Comparison of ENCODE assay signal across 8 mouse cellular contexts in genomic region chr5:123117257-123117656, GRCm38 (mm10). TPM values are rescaled to one million over a fixed set of nuclear protein-coding genes. Genes with fewer than 3 reads are reported as not detected.
DNase-seq lines count a peak whose midpoint lies in the region; ATAC-seq and TF ChIP-seq lines count a peak whose summit lies in the region.

No protein-coding gene starts in this region.

- H3K4me1 ChIP-seq in lung, postnatal 0 days (ENCODE audit: insufficient read depth, low read depth, low read length) = no peaks in the 10 kb centered on the region

- no peaks in the 10 kb centered on the region for H3K9me3 ChIP-seq in lung, postnatal 0 days (ENCODE audit: low read length)

- no peaks in the 10 kb centered on the region for H3K79me3 ChIP-seq in C2C12 (ENCODE audit: low read depth)

- peak; percentile 88 for DNase-seq in NIH3T3 (ENCODE audit: low read depth)
- peak; percentile 59 to 82 for DNase-seq in cerebellum, postnatal 4 days (ENCODE audit: low spot score in 2 of 2)
- peak; percentile 70 to 77 for DNase-seq in gastrocnemius, postnatal 4 days (ENCODE audit: low spot score in 2 of 2)
- DNase-seq in kidney, postnatal 10 days = peak; percentile 92
- DNase-seq in lung, postnatal 0 days (ENCODE audit: low spot score) = peak; percentile 90
- DNase-seq in right cerebral cortex, postnatal 25 days = peak; percentile 54

- peak overlapping the region; percentile 4; the same call in 1 of the 2 replicates for H3K4me2 ChIP-seq in lung, postnatal 0 days (replicated peaks; ENCODE audit: low read depth, low read length)

- no peak overlapping the region for H3K9ac ChIP-seq in lung, postnatal 0 days (replicated peaks; ENCODE audit: low read depth)

- TF ChIP-seq EP300 in lung, postnatal 0 days (IDR thresholded peaks at IDR 0.05) = no peak

- no peak overlapping the region for H3K4me3 ChIP-seq in C2C12 (ENCODE audit: insufficient read depth, poor library complexity, severe bottlenecking)
- no peak overlapping the region for H3K4me3 ChIP-seq in lung, postnatal 0 days (ENCODE audit: low read depth, low read length)

- H3K27me3 ChIP-seq in C2C12 (ENCODE audit: control insufficient read depth, insufficient read depth, insufficient read length) = no peaks in the 10 kb centered on the region
- H3K27me3 ChIP-seq in lung, postnatal 0 days (replicated peaks; ENCODE audit: insufficient read depth, low read length) = no peaks in the 10 kb centered on the region

- H3ac ChIP-seq in C2C12 (ENCODE audit: control insufficient read depth, insufficient read length, low read depth) = no peak overlapping the region

- no peaks in the 10 kb centered on the region for H3K79me2 ChIP-seq in C2C12 (ENCODE audit: control insufficient read depth, insufficient read depth)

- 14% methylated on average over 10 of the region's 10 CpGs for WGBS in lung, postnatal 0 days

- no peaks in the 10 kb centered on the region for H3K36me3 ChIP-seq in C2C12 (ENCODE audit: control insufficient read depth, insufficient read depth)
- H3K36me3 ChIP-seq in lung, postnatal 0 days (ENCODE audit: insufficient read depth, low read length) = no peaks in the 10 kb centered on the region

- ATAC-seq in lung, postnatal 0 days = peak; percentile 83
- no peak for ATAC-seq in inflammation-experienced regulatory T-cells, adult 6 months

- TF ChIP-seq CTCF in C2C12 (IDR thresholded peaks at IDR 0.05; ENCODE audit: control insufficient read depth, insufficient read depth, insufficient read length) = peak; percentile 83
- peak; percentile 96 for TF ChIP-seq CTCF in lung, postnatal 0 days (IDR thresholded peaks at IDR 0.05)

- H3K27ac ChIP-seq in lung, postnatal 0 days (ENCODE audit: low read length) = peak overlapping the region; percentile 57

TF ChIP-seq in C2C12, 6 proteins besides CTCF, POLR2A, EP300 and RAD21:
- TF ChIP-seq MYOD1 (IDR thresholded peaks at IDR 0.05; ENCODE audit: control insufficient read depth, insufficient read length, low read depth) (no peak), CEBPB (IDR thresholded peaks at IDR 0.05; ENCODE audit: low read depth) (no peak), FOSL1 (IDR thresholded peaks at IDR 0.05; ENCODE audit: insufficient read depth, low read length, poor library complexity, severe bottlenecking) (no peak), MAX (IDR thresholded peaks at IDR 0.05) (no peak), MYOG (IDR thresholded peaks at IDR 0.05; ENCODE audit: control insufficient read depth, extremely low read depth, insufficient read length) (no peak), USF1 (IDR thresholded peaks at IDR 0.05; ENCODE audit: low read depth) (no peak)

RNA-seq across cellular contexts. Expression of gene Rhof, which starts 15.2 kb away (rescaled TPM):
- 1.9 TPM for polyA plus RNA-seq in C2C12 (2012; fragmentation: generic; extraction: Trizol)
- under 1 TPM; 0.91 to 0.93 TPM for total RNA-seq in gastrocnemius, postnatal 4 days (2021)
- 12.4 and 16.8 TPM in 2 replicates for polyA plus RNA-seq in lung, postnatal 0 days (2015; fragmentation: Nextera tagmentation; extraction: Ambion mirVana)
- 10 to 100 TPM; 62.4 to 71.7 (median 66.6) TPM for polyA plus RNA-seq in inflammation-experienced regulatory T-cells, adult 6 months (2017; shearing (Covaris generic))

RNA-seq across cellular contexts. Expression of gene Setd1b, which starts 24.7 kb away (rescaled TPM):
- 4.4 TPM for polyA plus RNA-seq in C2C12 (2012; fragmentation: generic; extraction: Trizol)
- total RNA-seq in gastrocnemius, postnatal 4 days (2021) = 10 to 100 TPM; 21.0 to 21.4 TPM
- polyA plus RNA-seq in lung, postnatal 0 days (2015; fragmentation: Nextera tagmentation; extraction: Ambion mirVana) = 6.2 and 7.2 TPM in 2 replicates
- 10 to 100 TPM; 13.0 to 17.7 (median 16.0) TPM for polyA plus RNA-seq in inflammation-experienced regulatory T-cells, adult 6 months (2017; shearing (Covaris generic))

RNA-seq across cellular contexts. Expression of gene Tmem120b, which starts 49.0 kb away (rescaled TPM):
- polyA plus RNA-seq in C2C12 (2012; fragmentation: generic; extraction: Trizol) = 10.4 TPM
- total RNA-seq in gastrocnemius, postnatal 4 days (2021) = 10 to 100 TPM; 24.0 to 25.9 TPM
- polyA plus RNA-seq in lung, postnatal 0 days (2015; fragmentation: Nextera tagmentation; extraction: Ambion mirVana) = 11.9 and 12.2 TPM in 2 replicates
- polyA plus RNA-seq in inflammation-experienced regulatory T-cells, adult 6 months (2017; shearing (Covaris generic)) = 1 to 10 TPM; 1.1 to 2.1 (median 1.5) TPM

RNA-seq across cellular contexts. Expression of gene Psmd9, which starts 52.0 kb away (rescaled TPM):
- polyA plus RNA-seq in C2C12 (2012; fragmentation: generic; extraction: Trizol) = 33.2 TPM
- total RNA-seq in gastrocnemius, postnatal 4 days (2021) = 10 to 100 TPM; 28.3 to 32.2 TPM
- 61.3 and 62.0 TPM in 2 replicates for polyA plus RNA-seq in lung, postnatal 0 days (2015; fragmentation: Nextera tagmentation; extraction: Ambion mirVana)
- polyA plus RNA-seq in inflammation-experienced regulatory T-cells, adult 6 months (2017; shearing (Covaris generic)) = 10 to 100 TPM; 36.1 to 40.9 (median 39.8) TPM
